Comparison of ENCODE assay signal across 35 mouse cellular contexts in genomic region chr7:78558503-78558902, GRCm38 (mm10).
"Had no signal": no experiment of that assay in that cellular context is flagged by ENCODE, and none has a peak within 500 bp of the region (broad histone marks: within the 10 kb centered on the region; RNA-seq: fewer than 3 reads in every experiment).

No protein-coding gene starts in this region.

- H3K4me2 ChIP-seq: heart, embryonic 11.5 days; heart, embryonic 12.5 days; heart, embryonic 13.5 days; heart, embryonic 15.5 days; hindbrain, embryonic 12.5 days; hindbrain, embryonic 13.5 days; hindbrain, embryonic 14.5 days; hindbrain, embryonic 15.5 days; intestine, embryonic 15.5 days; kidney, embryonic 15.5 days had no signal

- H3K9ac ChIP-seq: heart, embryonic 12.5 days; heart, embryonic 13.5 days; heart, embryonic 15.5 days; hindbrain, embryonic 12.5 days; hindbrain, embryonic 13.5 days; hindbrain, embryonic 14.5 days; hindbrain, embryonic 15.5 days; intestine, embryonic 15.5 days; kidney, embryonic 15.5 days had no signal

- H3K9me3 ChIP-seq: heart, embryonic 10.5 days; heart, embryonic 12.5 days; heart, embryonic 13.5 days; heart, embryonic 15.5 days; hindbrain, embryonic 10.5 days; hindbrain, embryonic 12.5 days; hindbrain, embryonic 13.5 days; hindbrain, embryonic 15.5 days; intestine, embryonic 15.5 days; kidney, embryonic 15.5 days had no signal

- H3K4me3 ChIP-seq: heart, embryonic 10.5 days; heart, embryonic 12.5 days; heart, embryonic 13.5 days; heart, embryonic 15.5 days; hindbrain, embryonic 10.5 days; hindbrain, embryonic 12.5 days; hindbrain, embryonic 13.5 days; hindbrain, embryonic 15.5 days; intestine, embryonic 15.5 days; kidney, embryonic 15.5 days; layer of hippocampus, adult 2 months had no signal

- H3K27me3 ChIP-seq: heart, embryonic 12.5 days; heart, embryonic 13.5 days; heart, embryonic 15.5 days; hindbrain, embryonic 12.5 days; hindbrain, embryonic 13.5 days; hindbrain, embryonic 15.5 days; intestine, embryonic 15.5 days; kidney, embryonic 15.5 days had no signal

- H3K27ac ChIP-seq: heart, embryonic 10.5 days; heart, embryonic 13.5 days; heart, embryonic 15.5 days; hindbrain, embryonic 10.5 days; hindbrain, embryonic 12.5 days; hindbrain, embryonic 13.5 days; hindbrain, embryonic 14.5 days; hindbrain, embryonic 15.5 days; hindbrain, postnatal 0 days; intestine, embryonic 15.5 days; kidney, embryonic 15.5 days; kidney, postnatal 0 days; layer of hippocampus, adult 2 months had no signal

- ATAC-seq: hindbrain, embryonic 16.5 days; hindbrain, postnatal 0 days; inflammation-experienced regulatory T-cells, adult 6 months; intestine, embryonic 15.5 days; intestine, embryonic 16.5 days; intestine, postnatal 0 days had no signal

- H3K4me1 ChIP-seq: heart, embryonic 10.5 days; heart, embryonic 12.5 days; heart, embryonic 13.5 days; heart, embryonic 15.5 days; hindbrain, embryonic 10.5 days; hindbrain, embryonic 12.5 days; intestine, embryonic 15.5 days had no signal

- DNase-seq: heart, postnatal 10 days; heart, postnatal 14 days; heart, postnatal 36 days; heart, postnatal 4 days; kidney, adult 11 months; kidney, adult 18-20 months; kidney, adult 2 months; kidney, adult 8-10 months; kidney, adult 9 months; kidney, postnatal 10 days; kidney, postnatal 14 days; kidney, postnatal 25 days; kidney, postnatal 36 days; kidney, postnatal 4 days; layer of hippocampus, adult 9-11 months; layer of hippocampus, postnatal 36 days had no signal

- H3K36me3 ChIP-seq: heart, embryonic 10.5 days; heart, embryonic 12.5 days; heart, embryonic 13.5 days; heart, embryonic 15.5 days; hindbrain, embryonic 10.5 days; hindbrain, embryonic 12.5 days; hindbrain, embryonic 15.5 days; intestine, embryonic 15.5 days; kidney, embryonic 15.5 days had no signal
